ENCODE assay signal across 14 mouse cellular contexts in genomic region chr13:60695186-60695980, GRCm38 (mm10).
A peak's percentile ranks its signal among the peaks of the same experiment; 100 is the strongest.
DNase-seq lines count a peak whose midpoint lies in the region; ATAC-seq and TF ChIP-seq lines count a peak whose summit lies in the region.
"Had no signal": no experiment of that assay in that cellular context is flagged by ENCODE, and none has a peak within 500 bp of the region (broad histone marks: within the 10 kb centered on the region; RNA-seq: fewer than 3 reads in every experiment).

No protein-coding gene starts in this region.

- H3K9ac ChIP-seq in forebrain, embryonic 14.5 days (ENCODE audit: low read length): peak overlapping the region; percentile 17; the same call in 1 of the 2 replicates
- H3K9ac ChIP-seq in forebrain, embryonic 11.5 days (ENCODE audit: low read length): no peak overlapping the region
- no peak overlapping the region for H3K9ac ChIP-seq in hindbrain, postnatal 0 days (replicated peaks; ENCODE audit: low read length)
- no peak overlapping the region for H3K9ac ChIP-seq in hindbrain, embryonic 14.5 days
- H3K9ac ChIP-seq in embryonic facial prominence, embryonic 15.5 days: no peak overlapping the region
- no peak overlapping the region for H3K9ac ChIP-seq in stomach, embryonic 14.5 days (replicated peaks; ENCODE audit: low read depth, low read length)
- H3K9ac ChIP-seq in intestine, postnatal 0 days (ENCODE audit: low read depth, low read length): no peak overlapping the region
- H3K9ac ChIP-seq: liver, postnatal 0 days had no signal

- H3K27ac ChIP-seq in forebrain, embryonic 14.5 days (ENCODE audit: low read depth, low read length): no peak overlapping the region
- no peak overlapping the region for H3K27ac ChIP-seq in forebrain, embryonic 11.5 days (ENCODE audit: low read depth, low read length)
- H3K27ac ChIP-seq in hindbrain, postnatal 0 days: 0 out of 2 replicates have a peak overlapping the region, but pooled peaks have one; percentile 48
- no peak overlapping the region for H3K27ac ChIP-seq in hindbrain, embryonic 14.5 days
- H3K27ac ChIP-seq in embryonic facial prominence, embryonic 15.5 days (replicated peaks): peak overlapping the region; percentile 73
- H3K27ac ChIP-seq in stomach, embryonic 14.5 days (ENCODE audit: low read length): peak overlapping the region; percentile 76; the same call in 1 of the 2 replicates
- H3K27ac ChIP-seq in intestine, postnatal 0 days (ENCODE audit: low read depth, low read length): no peak overlapping the region

- H3K4me3 ChIP-seq in forebrain, embryonic 14.5 days (ENCODE audit: low read depth, low read length): no peak overlapping the region
- H3K4me3 ChIP-seq in forebrain, embryonic 11.5 days (ENCODE audit: low read depth, low read length): no peak overlapping the region
- no peak overlapping the region for H3K4me3 ChIP-seq in hindbrain, postnatal 0 days (ENCODE audit: low read length)
- no peak overlapping the region for H3K4me3 ChIP-seq in hindbrain, embryonic 14.5 days (replicated peaks; ENCODE audit: low read length)
- no peak overlapping the region for H3K4me3 ChIP-seq in embryonic facial prominence, embryonic 15.5 days (replicated peaks)
- H3K4me3 ChIP-seq in stomach, embryonic 14.5 days (ENCODE audit: low read depth, low read length): no peak overlapping the region
- H3K4me3 ChIP-seq in intestine, postnatal 0 days (ENCODE audit: low read depth, low read length): no peak overlapping the region

- no peak for DNase-seq in forebrain, embryonic 14.5 days (ENCODE audit: low spot score)
- DNase-seq in forebrain, embryonic 11.5 days (ENCODE audit: low spot score): no peak
- no peak for DNase-seq in hindbrain, postnatal 0 days (ENCODE audit: low spot score)
- DNase-seq in hindbrain, embryonic 14.5 days (ENCODE audit: low spot score): no peak
- no peak for DNase-seq in spleen, postnatal 10 days (ENCODE audit: low spot score in 2 of 2)
- DNase-seq: cerebellum, adult 11-12 months; gastrocnemius, postnatal 10 days; kidney, postnatal 10 days; left cerebral cortex, postnatal 4 days; liver, postnatal 0 days had no signal

- 82% methylated on average over 10 of the region's 10 CpGs for WGBS in forebrain, embryonic 14.5 days
- 84% methylated on average over 10 of the region's 10 CpGs for whole genome bisulfite sequencing in forebrain, embryonic 11.5 days
- 84% methylated on average over 10 of the region's 10 CpGs for WGBS in hindbrain, postnatal 0 days
- 84% methylated on average over 10 of the region's 10 CpGs for WGBS in hindbrain, embryonic 14.5 days
- 44% methylated on average over 10 of the region's 10 CpGs for WGBS in embryonic facial prominence, embryonic 15.5 days
- 75% methylated on average over 10 of the region's 10 CpGs for WGBS in stomach, embryonic 14.5 days
- WGBS in intestine, postnatal 0 days: 79% methylated on average over 10 of the region's 10 CpGs

- no peaks in the 10 kb centered on the region; the same call in 1 of the 2 replicates for H3K9me3 ChIP-seq in forebrain, embryonic 14.5 days (replicated peaks; ENCODE audit: control insufficient read depth, low read length)
- H3K9me3 ChIP-seq in forebrain, embryonic 11.5 days (ENCODE audit: control insufficient read depth, low read length): no peaks in the 10 kb centered on the region
- no peaks in the 10 kb centered on the region for H3K9me3 ChIP-seq in hindbrain, postnatal 0 days (ENCODE audit: low read length)
- H3K9me3 ChIP-seq in hindbrain, embryonic 14.5 days (ENCODE audit: control insufficient read depth, low read length): no peaks in the 10 kb centered on the region
- H3K9me3 ChIP-seq in embryonic facial prominence, embryonic 15.5 days (replicated peaks): no peaks in the 10 kb centered on the region
- no peaks in the 10 kb centered on the region for H3K9me3 ChIP-seq in stomach, embryonic 14.5 days (ENCODE audit: control insufficient read depth, low read depth, low read length)
- no peaks in the 10 kb centered on the region for H3K9me3 ChIP-seq in intestine, postnatal 0 days (ENCODE audit: control insufficient read depth)

- H3K4me2 ChIP-seq in forebrain, embryonic 14.5 days (ENCODE audit: low read length): no peak overlapping the region
- no peak overlapping the region for H3K4me2 ChIP-seq in forebrain, embryonic 11.5 days (ENCODE audit: low read depth, low read length, severe bottlenecking)
- no peak overlapping the region for H3K4me2 ChIP-seq in hindbrain, postnatal 0 days (ENCODE audit: low read depth, low read length)
- no peak overlapping the region for H3K4me2 ChIP-seq in hindbrain, embryonic 14.5 days (replicated peaks)
- no peak overlapping the region for H3K4me2 ChIP-seq in embryonic facial prominence, embryonic 15.5 days (replicated peaks)
- no peak overlapping the region for H3K4me2 ChIP-seq in stomach, embryonic 14.5 days (replicated peaks; ENCODE audit: low read depth, low read length)
- no peak overlapping the region for H3K4me2 ChIP-seq in intestine, postnatal 0 days (replicated peaks; ENCODE audit: low read depth)

- TF ChIP-seq CTCF in hindbrain, postnatal 0 days (IDR thresholded peaks at IDR 0.05; ENCODE audit: low read depth): no peak
- TF ChIP-seq CTCF in intestine, postnatal 0 days (IDR thresholded peaks at IDR 0.05; ENCODE audit: low read depth): no peak

- no peak for ATAC-seq in forebrain, embryonic 14.5 days
- ATAC-seq in forebrain, embryonic 11.5 days (replicated peaks; ENCODE audit: low FRiP score): no peak
- no peak for ATAC-seq in hindbrain, postnatal 0 days
- no peak for ATAC-seq in hindbrain, embryonic 14.5 days (ENCODE audit: low FRiP score)
- ATAC-seq in embryonic facial prominence, embryonic 15.5 days (ENCODE audit: insufficient number of reproducible peaks, low FRiP score, low TSS enrichment, low read depth): no peak
- no peak for ATAC-seq in stomach, embryonic 14.5 days (ENCODE audit: insufficient number of reproducible peaks, insufficient read depth, low FRiP score, low read depth)
- ATAC-seq in intestine, postnatal 0 days: no peak
- ATAC-seq: liver, postnatal 0 days had no signal

- peaks cover 5% of the 10 kb centered on the region; the same call in 1 of the 2 replicates for H3K4me1 ChIP-seq in forebrain, embryonic 14.5 days (ENCODE audit: control insufficient read depth, insufficient read depth, low read length)
- no peaks in the 10 kb centered on the region; the same call in 1 of the 2 replicates for H3K4me1 ChIP-seq in forebrain, embryonic 11.5 days (replicated peaks; ENCODE audit: control insufficient read depth, insufficient read depth, low read length)
- peaks cover 5% of the 10 kb centered on the region; the same call in 1 of the 2 replicates for H3K4me1 ChIP-seq in hindbrain, postnatal 0 days (ENCODE audit: insufficient read depth, low read length)
- H3K4me1 ChIP-seq in hindbrain, embryonic 14.5 days (replicated peaks; ENCODE audit: control insufficient read depth, insufficient read depth, low read length): no peaks in the 10 kb centered on the region
- peaks cover 19% of the 10 kb centered on the region for H3K4me1 ChIP-seq in embryonic facial prominence, embryonic 15.5 days
- no peaks in the 10 kb centered on the region for H3K4me1 ChIP-seq in stomach, embryonic 14.5 days (ENCODE audit: control insufficient read depth, insufficient read depth, low read length)
- no peaks in the 10 kb centered on the region for H3K4me1 ChIP-seq in intestine, postnatal 0 days (replicated peaks; ENCODE audit: control insufficient read depth, insufficient read depth, low read length)

- H3K27me3 ChIP-seq in forebrain, embryonic 14.5 days (replicated peaks; ENCODE audit: control insufficient read depth, insufficient read depth, low read length): no peaks in the 10 kb centered on the region
- no peaks in the 10 kb centered on the region for H3K27me3 ChIP-seq in forebrain, embryonic 11.5 days (ENCODE audit: control insufficient read depth, insufficient read depth, low read length)
- no peaks in the 10 kb centered on the region for H3K27me3 ChIP-seq in hindbrain, postnatal 0 days (ENCODE audit: insufficient read depth, low read length)
- no peaks in the 10 kb centered on the region for H3K27me3 ChIP-seq in hindbrain, embryonic 14.5 days (ENCODE audit: control insufficient read depth, insufficient read depth, low read length)
- no peaks in the 10 kb centered on the region for H3K27me3 ChIP-seq in embryonic facial prominence, embryonic 15.5 days
- no peaks in the 10 kb centered on the region for H3K27me3 ChIP-seq in stomach, embryonic 14.5 days (ENCODE audit: control insufficient read depth, insufficient read depth, low read length)
- no peaks in the 10 kb centered on the region for H3K27me3 ChIP-seq in intestine, postnatal 0 days (replicated peaks; ENCODE audit: control insufficient read depth, insufficient read depth, low read length)
- H3K27me3 ChIP-seq: CH12.LX had no signal

- H3K36me3 ChIP-seq in forebrain, embryonic 14.5 days (ENCODE audit: control insufficient read depth, insufficient read depth, low read length): peaks cover 12% of the 10 kb centered on the region
- no peaks in the 10 kb centered on the region for H3K36me3 ChIP-seq in forebrain, embryonic 11.5 days (ENCODE audit: control insufficient read depth, insufficient read depth, low read length)
- H3K36me3 ChIP-seq in hindbrain, postnatal 0 days (ENCODE audit: insufficient read depth, low read length): peaks cover 5% of the 10 kb centered on the region; the same call in 1 of the 2 replicates
- no peaks in the 10 kb centered on the region for H3K36me3 ChIP-seq in hindbrain, embryonic 14.5 days (replicated peaks; ENCODE audit: control insufficient read depth, insufficient read depth)
- no peaks in the 10 kb centered on the region for H3K36me3 ChIP-seq in embryonic facial prominence, embryonic 15.5 days
- no peaks in the 10 kb centered on the region for H3K36me3 ChIP-seq in stomach, embryonic 14.5 days (ENCODE audit: control insufficient read depth, insufficient read depth, low read length)
- no peaks in the 10 kb centered on the region for H3K36me3 ChIP-seq in intestine, postnatal 0 days (ENCODE audit: control insufficient read depth, insufficient read depth)

Comparison
In these comparisons a context has a peak if more than half of its experiments do, and no peak if none do; other contexts are left out.
1. H3K27ac ChIP-seq: peak in hindbrain, postnatal 0 days (single experiment), embryonic facial prominence, embryonic 15.5 days (single experiment) and stomach, embryonic 14.5 days (single experiment); none in forebrain, embryonic 14.5 days (single experiment), forebrain, embryonic 11.5 days (single experiment), hindbrain, embryonic 14.5 days (single experiment) and intestine, postnatal 0 days (single experiment).